Mouse (Mus musculus): ENCODE results near the gene Vill. TPM values are rescaled to one million over a fixed set of nuclear protein-coding genes. Genes with fewer than 3 reads are reported as not detected.

Vill gene
- total and polyA plus RNA-seq, 2 experiments from 2014 or later, result 3.8 to 4.8 TPM

GRCm38 (mm10) chr9:119100177-119100898 lies 47.8 kb downstream of the Vill start:
- no peak for TF ChIP-seq CTCF (IDR thresholded peaks at IDR 0.05; ENCODE audit: low read depth)
- no peak for TF ChIP-seq EP300 (IDR thresholded peaks at IDR 0.05; ENCODE audit: low read depth)
- no peaks in the 10 kb centered on the region for H3K4me1 ChIP-seq (ENCODE audit: control insufficient read depth, insufficient read depth)
- no peak for DNase-seq (ENCODE audit: low spot score)
- H3K27ac ChIP-seq (ENCODE audit: low read depth), result no peak overlapping the region
- H3K9ac ChIP-seq (replicated peaks; ENCODE audit: low read depth, low read length), result no peak overlapping the region
- H3K9me3 ChIP-seq (replicated peaks; ENCODE audit: control insufficient read depth, low read length), result no peaks in the 10 kb centered on the region
- H3K27me3 ChIP-seq (ENCODE audit: control insufficient read depth, insufficient read depth, low read length), result 0 out of 2 replicates have a peak, but pooled peaks cover 14% of the 10 kb centered on the region
- no peak overlapping the region for H3K4me2 ChIP-seq (ENCODE audit: low read depth, low read length)
- H3K4me3 ChIP-seq (ENCODE audit: low read depth, low read length), result no peak overlapping the region
- WGBS, result 11% methylated on average over 15 of the region's 15 CpGs
- no peaks in the 10 kb centered on the region for H3K36me3 ChIP-seq (replicated peaks; ENCODE audit: control insufficient read depth, insufficient read depth, low read length)
- ATAC-seq (ENCODE audit: insufficient read depth, low read depth), result no peak

DNA sequence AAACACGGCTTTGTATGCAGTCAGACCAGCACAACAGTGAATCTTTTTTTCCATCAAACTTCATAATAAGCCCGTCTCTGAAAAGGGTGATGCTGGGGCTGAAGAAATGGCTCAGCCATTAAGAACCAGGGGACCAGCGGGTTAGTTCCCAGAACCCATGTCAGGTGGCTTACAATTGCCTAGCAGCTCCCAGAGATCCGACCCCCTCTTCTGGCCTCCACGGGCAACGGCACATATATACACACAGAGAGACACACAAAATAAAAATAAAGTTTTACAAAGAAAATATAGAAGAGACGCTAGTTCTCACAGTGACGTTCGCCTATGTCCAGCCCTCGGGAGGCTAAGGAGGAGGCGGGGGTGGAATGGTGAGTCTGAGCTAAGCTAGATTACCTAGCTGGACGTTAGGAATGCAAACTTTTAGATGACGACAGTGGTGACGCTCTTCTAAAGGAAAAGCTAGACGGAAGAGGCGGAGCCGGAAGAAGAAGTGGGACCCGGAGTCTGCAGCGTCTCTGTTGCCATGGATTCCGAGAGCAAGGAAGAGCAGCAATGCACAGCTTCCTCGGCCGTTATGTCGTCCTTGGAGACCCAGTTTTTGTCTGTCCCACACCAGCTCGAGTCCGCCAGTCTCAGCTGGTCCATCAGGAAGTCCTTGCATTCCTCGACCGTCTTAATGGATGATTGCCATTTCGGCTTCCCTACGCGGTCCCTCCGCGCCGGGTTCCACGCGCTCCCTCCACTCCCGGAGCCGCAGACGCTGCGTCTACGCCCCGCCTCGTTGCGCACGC lies 49.6 kb downstream of the Vill start, which contains the start of gene Dlec1:
TSS of gene Dlec1 (plus strand) at position 487 of the 791 bp plus-strand sequence.
- ATAC-seq (ENCODE audit: insufficient read depth, low read depth) (peak; percentile 71), DNase-seq (ENCODE audit: low spot score) (peak; percentile 89)
- no peaks in the 10 kb centered on the region for H3K4me1 ChIP-seq (ENCODE audit: control insufficient read depth, insufficient read depth)
- TF ChIP-seq EP300 (IDR thresholded peaks at IDR 0.05; ENCODE audit: low read depth) (no peak), CTCF (IDR thresholded peaks at IDR 0.05; ENCODE audit: low read depth) (no peak)
- H3K27me3 ChIP-seq (ENCODE audit: control insufficient read depth, insufficient read depth, low read length), result 0 out of 2 replicates have a peak, but pooled peaks cover 14% of the 10 kb centered on the region
- H3K36me3 ChIP-seq (replicated peaks; ENCODE audit: control insufficient read depth, insufficient read depth, low read length), result no peaks in the 10 kb centered on the region
- no peaks in the 10 kb centered on the region for H3K9me3 ChIP-seq (replicated peaks; ENCODE audit: control insufficient read depth, low read length)
- WGBS, result 3% methylated on average over 44 of the region's 44 CpGs
- no peak within 1 kb of the TSS for H3K27ac ChIP-seq (ENCODE audit: low read depth)
- no peak within 1 kb of the TSS for H3K9ac ChIP-seq (replicated peaks; ENCODE audit: low read depth, low read length)
- H3K4me2 ChIP-seq (ENCODE audit: low read depth, low read length), result peak within 1 kb of the TSS; percentile 83
- peak within 1 kb of the TSS; percentile 65 for H3K4me3 ChIP-seq (ENCODE audit: low read depth, low read length)

DNA sequence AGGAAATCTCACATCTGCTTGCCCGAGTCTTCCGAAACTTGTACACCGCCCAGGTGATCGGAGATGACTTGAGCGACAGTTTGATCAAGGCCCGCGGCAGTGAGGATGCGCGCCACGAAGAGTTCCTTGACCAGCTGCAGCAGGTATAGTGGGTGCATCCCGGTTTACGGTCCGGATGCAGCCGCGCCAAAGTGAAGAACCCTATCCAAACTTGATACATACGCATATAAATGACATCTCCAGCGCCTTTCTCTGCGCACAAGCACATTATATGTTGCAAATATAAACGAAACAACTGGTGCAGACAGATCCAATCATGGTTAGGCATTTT lies 50.2 kb downstream of the Vill start:
- 3% methylated on average over 19 of the region's 19 CpGs for WGBS
- TF ChIP-seq CTCF (IDR thresholded peaks at IDR 0.05; ENCODE audit: low read depth) (no peak), EP300 (IDR thresholded peaks at IDR 0.05; ENCODE audit: low read depth) (no peak)
- no peak for ATAC-seq (ENCODE audit: insufficient read depth, low read depth)

GRCm38 (mm10) chr9:119107566-119107965 lies 55.0 kb downstream of the Vill start:
- WGBS, result 69% methylated on average over 4 of the region's 4 CpGs
- peak; percentile 41 for DNase-seq (ENCODE audit: low spot score)
- no peak for TF ChIP-seq EP300 (IDR thresholded peaks at IDR 0.05; ENCODE audit: low read depth)
- TF ChIP-seq CTCF (IDR thresholded peaks at IDR 0.05; ENCODE audit: low read depth), result peak; percentile 41
- no peak overlapping the region for H3K4me3 ChIP-seq (ENCODE audit: low read depth, low read length)
- no peaks in the 10 kb centered on the region for H3K4me1 ChIP-seq (ENCODE audit: control insufficient read depth, insufficient read depth)
- H3K27me3 ChIP-seq (ENCODE audit: control insufficient read depth, insufficient read depth, low read length), result 0 out of 2 replicates have a peak, but pooled peaks cover 14% of the 10 kb centered on the region
- H3K9me3 ChIP-seq (replicated peaks; ENCODE audit: control insufficient read depth, low read length), result no peaks in the 10 kb centered on the region
- no peak overlapping the region for H3K4me2 ChIP-seq (ENCODE audit: low read depth, low read length)
- peak; percentile 84 for ATAC-seq (ENCODE audit: insufficient read depth, low read depth)
- H3K36me3 ChIP-seq (replicated peaks; ENCODE audit: control insufficient read depth, insufficient read depth, low read length), result no peaks in the 10 kb centered on the region
- no peak overlapping the region for H3K27ac ChIP-seq (ENCODE audit: low read depth)
- H3K9ac ChIP-seq (replicated peaks; ENCODE audit: low read depth, low read length), result no peak overlapping the region

More for the DNA sequence above, 50.2 kb downstream of the Vill start:
- H3K27ac ChIP-seq (ENCODE audit: low read depth), result no peak overlapping the region
- peak overlapping the region; percentile 65 for H3K4me3 ChIP-seq (ENCODE audit: low read depth, low read length)
- H3K9me3 ChIP-seq (replicated peaks; ENCODE audit: control insufficient read depth, low read length), result no peaks in the 10 kb centered on the region
- no peaks in the 10 kb centered on the region for H3K36me3 ChIP-seq (replicated peaks; ENCODE audit: control insufficient read depth, insufficient read depth, low read length)
- no peak for DNase-seq (ENCODE audit: low spot score)
- H3K4me2 ChIP-seq (ENCODE audit: low read depth, low read length), result peak overlapping the region; percentile 83
- H3K4me1 ChIP-seq (ENCODE audit: control insufficient read depth, insufficient read depth), result no peaks in the 10 kb centered on the region
- H3K9ac ChIP-seq (replicated peaks; ENCODE audit: low read depth, low read length), result no peak overlapping the region
- 0 out of 2 replicates have a peak, but pooled peaks cover 14% of the 10 kb centered on the region for H3K27me3 ChIP-seq (ENCODE audit: control insufficient read depth, insufficient read depth, low read length)

GRCm38 (mm10) chr9:119109685-119110353 lies 57.2 kb downstream of the Vill start:
- no peak for DNase-seq (ENCODE audit: low spot score)
- Histone ChIP-seq H3K9ac (replicated peaks; ENCODE audit: low read depth, low read length) (no peak overlapping the region), H3K27ac (ENCODE audit: low read depth) (no peak overlapping the region), H3K27me3 (ENCODE audit: control insufficient read depth, insufficient read depth, low read length) (no peaks in the 10 kb centered on the region), H3K9me3 (replicated peaks; ENCODE audit: control insufficient read depth, low read length) (no peaks in the 10 kb centered on the region), H3K36me3 (replicated peaks; ENCODE audit: control insufficient read depth, insufficient read depth, low read length) (no peaks in the 10 kb centered on the region), H3K4me3 (ENCODE audit: low read depth, low read length) (no peak overlapping the region), H3K4me2 (ENCODE audit: low read depth, low read length) (no peak overlapping the region), H3K4me1 (ENCODE audit: control insufficient read depth, insufficient read depth) (no peaks in the 10 kb centered on the region)
- no peak for ATAC-seq (ENCODE audit: insufficient read depth, low read depth)
- 64% methylated on average over 12 of the region's 12 CpGs for WGBS
- TF ChIP-seq CTCF (IDR thresholded peaks at IDR 0.05; ENCODE audit: low read depth), result no peak
- no peak for TF ChIP-seq EP300 (IDR thresholded peaks at IDR 0.05; ENCODE audit: low read depth)
